Mouse (Mus musculus): ENCODE results near the gene Flt3. TPM values are rescaled to one million over a fixed set of nuclear protein-coding genes. Genes with fewer than 3 reads are reported as not detected.

Flt3 gene
- total RNA-seq, 4 experiments from 2014 or later: 6.2 to 7.4 (median 6.7) TPM

DNA sequence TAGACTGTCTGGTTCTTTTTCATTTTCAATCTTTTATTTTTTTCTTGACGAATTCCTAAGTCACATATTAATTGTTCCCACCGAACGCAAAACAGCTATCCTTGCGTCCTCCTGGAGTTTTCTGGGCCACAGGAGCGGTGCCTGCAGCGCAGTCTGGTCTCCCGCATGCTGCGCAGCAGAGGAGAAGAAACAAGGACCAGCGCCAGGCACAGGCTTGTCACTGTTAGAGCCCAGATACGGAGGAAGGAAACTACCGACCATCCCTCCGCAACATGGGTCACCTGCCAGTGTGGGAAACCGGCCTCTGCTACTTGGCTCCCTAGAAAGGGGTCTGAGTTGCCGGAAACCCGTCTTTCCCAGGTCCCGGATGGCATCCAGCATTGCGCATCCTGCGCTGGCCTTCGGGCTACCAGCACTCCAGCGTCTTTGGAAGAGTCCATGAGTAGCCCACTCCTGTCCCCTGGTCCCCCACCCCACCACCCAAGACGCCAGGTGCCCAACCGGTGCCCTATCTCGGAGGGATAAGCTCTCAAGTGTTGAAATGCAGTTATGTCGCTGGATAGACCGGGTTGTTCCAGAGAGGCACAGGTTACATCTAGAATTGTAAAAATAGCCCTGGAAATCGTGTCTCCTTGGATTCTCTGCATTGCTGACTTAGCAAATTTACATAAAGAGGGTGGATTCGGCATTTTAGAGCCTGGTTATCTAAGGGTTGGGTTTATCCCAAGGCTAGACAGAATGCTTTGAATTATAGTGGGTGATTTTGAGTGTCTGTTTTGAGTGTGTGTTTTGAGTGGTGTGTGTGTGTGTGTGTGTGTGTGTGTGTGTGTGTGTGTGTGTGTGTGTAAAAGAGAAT, 87.2 kb downstream of the Flt3 start:
- DNase-seq (ENCODE audit: low spot score in 2 of 2): no peak

DNA sequence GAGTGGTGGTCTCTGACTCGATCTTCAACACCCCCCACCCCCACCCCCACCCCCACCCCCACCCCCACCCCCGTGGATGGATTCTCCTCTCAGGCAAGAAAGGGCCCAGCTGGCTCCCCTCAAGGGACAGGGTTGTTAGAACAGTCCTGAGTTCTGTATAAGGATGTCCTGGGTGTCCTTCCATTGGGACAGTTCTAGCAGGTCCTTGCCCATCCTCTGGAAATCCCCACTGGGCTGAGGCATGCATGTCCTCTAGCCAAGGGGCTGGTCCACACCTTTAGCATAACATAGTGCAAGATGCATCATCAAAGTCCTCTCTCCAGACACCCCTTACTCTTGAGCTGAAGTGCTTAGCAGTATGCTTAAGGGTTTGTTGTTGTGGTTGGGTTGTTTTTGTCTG, 90.5 kb downstream of the Flt3 start:
- no peak for DNase-seq (ENCODE audit: low spot score in 2 of 2)

DNA sequence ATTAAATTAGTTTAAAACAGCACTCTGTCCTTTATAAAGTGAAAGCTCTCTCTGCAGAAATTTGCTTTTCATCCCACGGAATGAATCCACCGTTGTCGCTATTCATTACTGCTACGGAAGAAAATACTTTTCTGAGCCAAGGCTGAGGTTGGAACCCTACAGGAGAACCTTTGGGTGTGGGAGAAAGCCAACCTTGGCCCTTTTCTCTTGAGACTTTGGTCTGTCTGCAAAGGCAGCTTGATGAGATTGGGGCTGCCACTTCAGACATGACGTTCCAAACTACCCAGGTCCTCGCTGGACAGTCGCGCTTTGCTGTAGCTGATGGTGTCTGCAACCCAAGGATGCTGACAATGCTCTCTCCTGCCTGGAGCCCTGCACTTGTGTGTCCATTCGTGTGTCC, 91.8 kb downstream of the Flt3 start:
- no peak for DNase-seq (ENCODE audit: low spot score in 2 of 2)

DNA sequence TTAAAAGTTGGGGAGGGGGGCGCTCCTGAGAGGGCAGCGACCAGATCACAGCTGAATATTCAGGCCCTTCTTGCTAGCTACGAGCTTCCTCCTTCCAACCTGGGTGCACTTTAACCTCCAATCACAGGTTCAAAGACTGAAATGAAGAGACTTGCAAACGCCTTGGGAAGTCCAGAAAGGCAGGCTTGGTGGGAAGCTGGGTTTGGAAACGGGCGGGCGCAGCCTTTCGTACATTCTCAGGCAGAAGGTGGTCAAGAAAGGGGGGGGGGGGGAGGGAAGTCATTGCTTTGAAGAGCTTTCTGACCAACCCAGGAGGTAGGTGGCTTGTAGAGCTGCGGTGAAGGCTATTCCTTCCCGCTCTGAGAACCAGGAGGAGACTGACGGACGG, 92.9 kb downstream of the Flt3 start:
- DNase-seq (ENCODE audit: low spot score in 2 of 2): no peak

DNA sequence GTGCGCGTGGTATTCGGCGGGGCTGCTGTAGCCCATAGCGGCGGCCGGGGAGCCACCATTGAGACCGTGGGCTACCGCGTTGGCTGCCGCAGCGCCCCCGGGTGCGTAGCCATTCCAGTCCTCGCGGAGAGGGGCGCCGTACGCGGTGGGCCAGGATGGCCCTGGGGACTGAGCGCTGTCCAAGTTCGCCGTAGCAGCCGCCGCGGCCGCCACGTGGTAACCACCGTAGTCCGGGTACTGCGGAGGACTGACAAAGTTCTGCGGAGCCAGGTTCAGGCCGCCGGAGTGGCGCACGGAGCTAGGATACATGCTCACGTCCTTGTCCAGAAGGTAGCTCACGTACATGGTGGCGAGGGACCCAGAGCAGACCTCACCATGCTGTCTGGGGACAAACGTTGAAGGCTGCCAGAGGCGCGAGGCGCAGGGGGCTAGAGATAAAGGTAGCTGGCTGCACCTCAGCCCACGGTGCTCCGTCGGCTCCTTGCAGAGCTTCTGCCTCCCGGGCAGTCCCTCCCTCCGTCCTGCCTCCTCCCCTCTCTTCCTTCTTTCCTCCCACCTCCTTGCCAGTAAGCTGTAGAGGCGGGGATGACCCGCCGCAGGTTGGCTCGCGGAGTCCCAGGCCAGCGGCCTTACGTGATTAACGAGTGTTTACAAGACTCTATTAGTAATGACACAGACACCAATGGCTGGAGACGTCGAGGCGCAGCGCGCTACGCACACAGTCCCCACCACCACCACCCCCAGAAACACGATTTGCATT, 93.5 kb downstream of the Flt3 start, which contains the start of gene Cdx2:
Gene Cdx2 (minus strand): TSS at position 633 of the 760 bp plus-strand sequence.
- DNase-seq (ENCODE audit: low spot score in 2 of 2): no peak

DNA sequence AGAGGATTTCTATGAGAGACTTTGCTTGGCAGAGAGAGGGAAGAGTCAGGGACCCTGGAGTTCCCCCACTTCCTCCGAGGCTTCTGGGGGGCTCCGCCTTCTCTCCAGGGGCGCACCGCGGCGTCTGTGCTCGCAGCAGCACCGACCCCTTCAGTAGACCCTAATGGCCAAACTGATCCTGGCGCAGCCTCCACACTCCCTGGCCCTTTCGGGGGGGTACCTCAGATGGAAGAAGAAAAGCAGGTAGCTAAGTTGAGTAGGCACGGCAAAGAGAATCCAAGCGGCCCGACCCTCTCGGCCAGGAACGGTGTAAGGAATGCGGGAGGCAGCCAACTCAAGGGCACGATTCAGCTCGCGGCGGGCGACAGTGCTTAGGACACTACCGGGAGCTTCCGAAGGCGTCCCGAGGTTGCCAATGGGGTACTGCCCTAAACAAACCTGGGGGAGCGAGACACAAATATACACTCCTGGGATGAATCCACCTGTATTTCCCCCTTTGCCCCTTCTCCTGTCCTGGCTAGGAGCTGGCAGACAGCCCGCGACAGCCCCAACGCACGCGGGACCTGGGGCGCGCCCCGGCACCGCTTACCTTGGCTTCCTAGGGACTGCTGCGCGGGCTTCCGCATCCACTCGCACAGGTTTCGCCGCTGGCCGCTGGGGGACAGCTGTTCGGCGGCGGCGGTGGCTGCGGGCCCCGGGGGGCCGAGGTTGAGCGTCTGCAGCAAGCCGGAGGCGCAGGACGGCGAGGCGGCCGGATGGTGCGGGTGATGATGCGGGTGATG, 94.2 kb downstream of the Flt3 start:
- DNase-seq (ENCODE audit: low spot score in 2 of 2): no peak

DNA sequence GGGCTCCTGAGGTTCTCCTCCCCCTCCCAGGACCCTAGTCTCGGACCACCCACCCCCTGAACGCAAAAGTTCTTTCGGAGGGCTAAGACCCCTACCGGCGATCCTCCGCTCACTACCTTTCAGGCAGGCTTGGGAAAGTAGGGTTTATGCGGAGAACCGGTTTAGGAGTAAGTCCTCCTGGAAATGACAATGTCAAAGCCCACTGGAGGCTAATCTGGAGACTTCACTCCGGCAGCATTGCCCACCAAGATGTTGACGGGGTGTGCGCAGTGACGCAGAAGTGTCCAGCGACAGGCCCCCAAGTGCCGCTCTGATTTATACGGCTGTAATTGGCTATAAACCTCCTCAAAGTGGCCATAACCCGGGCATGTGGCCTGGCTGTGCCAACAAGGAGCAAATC, 95.1 kb downstream of the Flt3 start:
- DNase-seq (ENCODE audit: low spot score in 2 of 2): no peak

DNA sequence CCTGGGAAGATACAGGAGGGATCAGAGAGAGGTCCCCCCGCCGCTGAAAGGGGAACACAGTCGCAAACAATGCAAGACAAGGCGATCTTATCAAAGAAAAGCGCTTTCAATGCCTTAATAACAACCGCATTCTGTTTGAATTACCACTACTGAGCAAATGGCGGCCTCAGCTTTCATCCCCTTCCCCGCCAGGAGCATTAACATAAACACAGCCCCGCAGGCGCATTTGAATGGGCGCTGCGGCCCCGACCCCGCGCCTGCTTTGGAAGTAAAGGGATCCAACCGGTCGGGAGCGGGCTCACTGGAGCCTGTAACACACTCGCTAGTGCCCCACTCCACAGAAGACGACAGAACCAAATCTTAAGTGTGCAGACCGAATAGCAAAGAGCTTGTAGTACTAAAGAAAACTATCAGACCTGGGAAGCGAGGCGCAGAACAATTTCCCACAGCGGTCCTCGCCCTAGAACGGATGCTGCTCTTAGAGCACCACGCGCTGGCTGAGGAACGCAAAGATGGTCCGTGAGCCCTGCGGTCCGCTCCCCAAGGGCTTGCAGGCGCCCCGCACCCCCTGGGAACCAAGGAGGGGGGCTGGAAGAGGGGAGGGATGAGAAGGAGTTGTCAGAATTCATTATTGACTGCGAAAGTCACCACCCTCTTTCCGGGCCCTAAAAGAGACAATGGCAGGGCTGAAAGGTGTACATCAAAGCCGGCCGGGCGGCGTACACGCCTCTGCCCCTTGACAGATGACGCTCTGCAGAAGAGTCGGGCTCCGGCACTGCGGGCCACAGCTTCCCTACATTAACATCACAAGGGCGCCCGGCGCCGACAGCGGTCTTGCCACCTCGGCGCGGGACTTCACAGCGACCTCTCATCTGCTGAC, 95.8 kb downstream of the Flt3 start:
- no peak for DNase-seq (ENCODE audit: low spot score in 2 of 2)

DNA sequence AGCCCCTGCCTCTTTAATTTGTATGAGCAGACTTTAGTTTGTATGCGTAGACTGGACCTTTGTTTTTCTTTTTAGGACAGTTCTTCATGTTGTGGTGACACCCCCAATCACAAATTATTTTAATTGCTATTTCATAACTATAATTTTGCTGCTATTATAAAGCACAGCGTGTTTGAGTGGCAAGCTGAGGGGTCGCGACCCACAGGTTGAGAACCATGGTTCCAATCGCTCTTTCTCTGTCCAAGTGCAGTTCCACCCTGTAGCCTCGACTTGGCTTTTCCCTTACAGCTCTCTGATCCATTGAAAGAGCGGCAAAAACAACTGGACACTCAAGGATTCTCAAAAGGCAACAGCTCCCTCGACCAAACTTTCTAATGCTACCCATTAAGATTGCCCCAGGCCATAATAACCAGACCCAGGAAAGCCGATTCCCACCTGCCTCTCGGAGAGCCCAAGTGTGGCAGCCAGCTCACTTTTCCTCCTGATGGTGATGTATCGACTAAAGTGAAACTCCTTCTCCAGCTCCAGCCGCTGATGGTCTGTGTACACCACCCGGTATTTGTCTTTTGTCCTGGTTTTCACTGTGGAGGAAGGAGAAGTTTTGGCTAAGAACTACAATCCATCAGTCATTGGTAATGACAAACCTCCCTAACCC, 97.4 kb downstream of the Flt3 start:
- no peak for DNase-seq (ENCODE audit: low spot score in 2 of 2)

DNA sequence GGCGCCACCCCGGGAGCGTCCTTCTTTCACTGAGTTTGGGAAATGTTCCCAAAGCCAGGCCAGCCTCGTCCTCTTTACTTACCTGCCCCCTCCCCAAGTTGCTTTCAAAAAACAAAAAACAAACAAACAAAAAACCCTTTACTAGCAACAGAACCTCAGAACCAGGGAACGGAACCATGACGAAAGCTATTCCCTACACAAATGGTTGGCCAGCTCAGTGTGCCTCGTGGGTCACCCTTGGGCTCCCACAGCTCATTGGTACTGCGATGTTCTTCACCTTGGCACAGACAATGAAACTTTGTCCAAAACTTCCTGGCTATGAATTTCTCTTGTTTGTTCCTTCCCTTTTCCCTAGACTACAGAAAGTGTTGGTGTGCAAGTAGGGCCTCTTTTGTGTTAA, 98.1 kb downstream of the Flt3 start:
- no peak for DNase-seq (ENCODE audit: low spot score in 2 of 2)

DNA sequence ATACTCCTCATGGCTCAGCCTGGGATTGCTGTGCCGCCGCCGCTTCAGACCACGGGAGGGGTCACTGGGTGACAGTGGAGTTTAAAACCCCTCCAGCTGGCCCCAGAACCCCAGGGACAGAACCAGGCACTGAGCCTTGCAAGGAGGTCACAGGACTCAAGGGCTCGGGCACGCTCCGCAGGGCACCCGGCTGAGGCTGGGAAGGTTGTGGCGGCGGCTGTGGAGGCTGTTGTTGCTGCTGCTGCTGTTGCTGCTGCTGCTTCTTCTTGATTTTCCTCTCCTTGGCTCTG, 98.6 kb downstream of the Flt3 start:
- DNase-seq (ENCODE audit: low spot score in 2 of 2): no peak

DNA sequence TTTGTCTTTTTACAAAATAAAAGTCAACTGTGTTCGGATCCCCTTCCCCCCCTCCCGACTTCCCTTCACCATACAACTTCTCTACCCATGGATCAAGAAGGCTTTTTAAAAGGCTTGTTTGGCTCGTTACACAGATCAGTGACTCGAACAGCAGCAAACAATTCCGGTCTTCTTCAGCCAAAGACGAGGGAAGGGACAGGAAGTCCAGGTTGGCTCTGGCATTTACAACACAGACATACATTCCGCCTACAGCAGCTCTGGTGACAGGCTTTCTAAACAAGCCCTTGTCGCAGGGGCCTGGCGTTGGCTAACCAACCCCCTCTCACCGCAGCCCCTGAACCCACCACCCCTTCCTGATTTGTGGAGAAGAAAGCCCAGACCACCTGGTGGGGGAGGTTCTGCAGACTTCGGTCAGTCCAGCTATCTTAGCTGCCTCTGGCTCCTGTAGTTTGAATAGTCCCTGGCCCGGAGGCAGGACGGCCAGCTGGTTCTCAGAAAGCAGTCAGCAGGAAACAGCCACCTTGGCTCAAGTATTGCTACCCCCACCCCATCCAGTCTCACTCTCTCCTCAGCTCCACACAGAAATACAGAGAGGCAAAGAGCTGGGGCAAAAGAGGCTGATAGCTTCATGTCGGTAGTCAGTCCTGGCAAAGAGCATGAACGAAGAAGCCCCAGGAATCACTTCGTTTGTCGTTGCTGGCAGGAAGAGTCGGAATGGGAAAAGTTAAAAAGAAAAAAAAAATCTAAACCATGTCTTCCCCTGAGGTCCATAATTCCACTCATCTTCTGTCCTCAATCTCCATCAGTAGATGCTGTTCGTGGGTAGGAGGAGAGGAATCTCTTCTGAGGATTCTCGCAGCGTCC, 99.1 kb downstream of the Flt3 start:
- no peak for DNase-seq (ENCODE audit: low spot score in 2 of 2)

DNA sequence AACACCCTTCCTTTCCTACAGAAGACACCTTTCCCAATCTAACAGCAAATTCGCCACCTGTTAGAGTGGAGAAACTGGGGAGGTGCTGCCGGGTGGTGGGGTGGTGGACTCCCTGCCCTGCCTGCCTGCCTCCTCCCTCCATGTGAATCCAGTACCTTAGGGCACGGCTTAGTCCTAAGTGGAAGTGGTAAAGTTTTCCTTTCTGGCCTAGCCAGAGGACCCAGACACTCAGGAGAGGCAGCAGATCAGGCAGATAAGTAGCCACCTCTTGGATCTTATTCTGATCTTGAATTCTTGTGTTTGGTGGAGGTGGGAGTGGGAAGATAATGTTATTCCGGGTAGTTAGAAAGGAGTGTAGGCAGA, 100.3 kb downstream of the Flt3 start:
- no peak for DNase-seq (ENCODE audit: low spot score in 2 of 2)

DNA sequence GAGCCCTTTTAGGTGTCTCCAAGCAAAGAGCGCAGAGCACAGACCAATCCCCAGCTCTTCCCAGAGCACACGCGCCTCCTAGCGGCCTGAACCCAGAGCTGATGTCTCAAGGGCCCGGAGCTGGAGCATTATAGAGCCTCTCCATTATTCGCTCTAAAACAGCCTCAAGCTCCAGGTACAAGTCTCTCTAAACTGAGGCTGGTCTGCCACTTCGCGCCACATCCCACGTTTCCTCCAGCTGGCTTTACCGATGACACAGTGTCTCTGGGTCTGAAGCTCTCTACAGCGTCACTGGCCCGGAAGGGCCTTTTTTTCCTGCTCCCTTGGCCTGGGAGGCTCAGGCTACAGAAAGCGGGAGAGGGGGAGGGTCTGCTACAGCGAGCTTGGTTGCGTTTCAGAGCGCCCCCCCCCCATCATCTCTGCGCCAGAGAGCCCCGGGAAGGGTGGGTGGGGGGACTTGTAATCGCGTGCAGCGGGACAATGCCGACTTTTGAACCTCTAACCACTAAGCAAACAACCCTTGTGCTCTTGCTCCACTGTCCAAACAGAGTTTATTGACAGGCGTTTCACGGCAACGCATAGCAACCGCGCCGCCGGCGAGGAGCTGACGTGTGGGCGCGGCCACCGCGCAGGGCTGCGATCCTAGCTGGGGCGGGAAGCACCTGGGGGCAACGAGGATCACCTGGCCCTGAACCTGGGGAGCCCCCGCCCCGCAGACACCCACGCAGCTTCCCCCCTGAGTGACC, 100.9 kb downstream of the Flt3 start:
- no peak for DNase-seq (ENCODE audit: low spot score in 2 of 2)

DNA sequence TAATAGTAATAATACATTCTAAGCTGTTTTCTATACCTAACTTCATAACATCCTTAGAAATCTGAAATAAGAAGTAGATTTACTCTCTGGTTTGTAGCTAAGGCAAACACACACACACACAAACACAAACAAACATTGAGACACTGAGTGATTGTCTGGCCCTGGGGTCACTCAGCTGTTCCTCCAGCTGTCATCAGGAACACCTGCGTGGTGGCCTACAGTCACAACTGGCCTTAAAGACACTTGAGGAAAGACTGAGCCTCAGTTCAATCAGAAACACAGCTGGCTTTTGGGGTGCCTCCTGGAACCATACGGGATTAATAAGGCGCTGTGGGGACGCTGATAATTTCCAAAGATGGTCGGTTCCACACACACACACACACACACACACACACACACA, 103.0 kb downstream of the Flt3 start:
- DNase-seq (ENCODE audit: low spot score in 2 of 2): no peak

DNA sequence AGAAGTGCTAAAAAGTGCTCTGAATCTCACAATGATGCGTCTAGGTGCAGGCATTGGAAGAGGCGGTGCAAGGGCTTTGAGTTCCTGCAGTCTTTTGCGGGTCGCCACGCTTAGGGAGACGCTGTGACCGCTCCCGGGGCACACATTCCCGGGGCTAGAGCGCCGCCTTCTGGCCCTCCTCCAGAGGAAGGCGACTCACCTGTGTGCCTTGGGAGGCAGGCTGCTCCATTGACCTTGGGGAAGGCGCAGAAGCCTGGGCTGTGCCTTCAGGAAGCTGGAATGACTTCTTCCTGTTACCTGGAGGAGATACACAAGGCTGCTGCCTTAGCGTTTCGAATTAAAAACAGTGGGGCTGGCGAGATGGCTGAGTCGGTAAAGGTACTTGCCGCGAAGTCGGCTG, 106.2 kb downstream of the Flt3 start:
- DNase-seq (ENCODE audit: low spot score in 2 of 2): no peak

DNA sequence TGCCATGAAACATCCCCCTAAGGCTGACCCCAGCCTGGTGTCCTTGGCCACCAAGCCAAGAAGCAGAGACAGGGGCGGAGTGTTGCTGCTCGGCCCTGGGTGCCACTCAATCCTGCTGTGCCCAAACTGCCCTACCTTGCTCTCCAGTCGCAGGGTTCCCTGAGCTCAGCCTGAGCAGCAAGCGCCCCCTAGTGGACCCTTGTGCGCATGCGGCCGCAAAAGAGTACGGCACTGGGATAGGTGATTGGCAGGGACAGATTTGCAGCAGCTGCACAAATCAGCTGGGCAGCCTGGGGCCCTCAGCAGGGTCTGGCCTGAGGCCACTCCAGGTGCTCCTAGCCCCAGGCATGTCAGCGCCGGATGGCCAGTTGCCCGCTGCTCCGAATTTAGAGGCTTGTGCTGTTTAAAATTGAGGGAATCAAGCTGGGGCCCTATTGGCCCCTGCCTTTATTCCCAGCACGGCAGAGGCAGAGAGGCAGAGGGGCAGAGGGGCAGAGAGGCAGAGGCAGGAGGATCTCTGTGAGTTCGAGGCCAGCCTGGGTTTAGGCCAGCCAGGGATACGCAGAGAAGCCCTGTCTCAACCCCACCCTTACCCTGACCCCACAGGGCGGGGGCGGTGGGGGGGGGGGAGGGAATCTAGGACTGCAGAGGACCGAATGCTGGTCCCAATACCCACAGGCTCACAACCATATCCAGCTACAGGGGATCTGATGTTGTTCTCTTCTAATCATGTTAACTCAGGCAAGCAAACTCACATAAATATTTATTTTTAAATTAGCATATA, 107.0 kb downstream of the Flt3 start:
- no peak for DNase-seq (ENCODE audit: low spot score in 2 of 2)

DNA sequence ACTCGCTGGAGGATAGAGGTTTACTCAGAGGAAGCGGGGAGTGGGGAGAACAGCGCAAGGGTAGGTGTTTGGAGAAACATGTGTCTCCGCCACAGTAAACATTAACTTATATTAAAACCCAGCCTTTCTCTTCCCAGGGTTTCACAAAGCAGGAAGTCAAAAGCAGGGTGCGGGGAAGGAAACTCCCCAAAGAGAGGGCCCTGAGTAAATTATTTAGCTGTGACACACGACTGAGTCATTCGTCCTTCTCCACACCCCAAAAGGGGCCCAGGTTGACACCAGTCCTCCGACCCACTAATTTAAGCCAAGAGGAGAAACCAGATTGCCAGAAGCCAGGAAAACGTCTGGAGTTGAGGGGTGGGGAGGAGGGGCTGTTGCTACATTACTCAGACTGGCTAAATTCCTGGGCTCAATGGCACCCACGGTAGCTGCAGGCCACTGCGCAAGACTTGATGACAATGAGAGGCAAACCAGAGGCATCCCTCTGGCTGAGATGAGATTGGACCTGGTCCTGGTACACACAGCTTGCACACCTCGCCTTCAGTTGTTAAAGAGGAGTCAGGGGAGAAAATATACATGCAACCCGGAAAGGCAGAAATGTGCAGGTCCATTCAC, 107.7 kb downstream of the Flt3 start:
- DNase-seq (ENCODE audit: low spot score in 2 of 2): no peak
